Mouse (Mus musculus) v-Abl transformed pro-B cells (cell line): Measurements from ENCODE around the gene Dmac2.

Experiments
- in situ Hi-C, 2 experiments: fragments of 400-800 bp; cut with MboI; formaldehyde crosslinking; loops; one replicate each; pipeline ENCODE4 v1.15.1; 2025; ENCODE audit not compliant: unreplicated experiment in 2 of 2

Gene Dmac2

GRCm38 (mm10) chr7:25644631-25645030 lies 25.4 kb downstream of the Dmac2 start:
- in situ Hi-C loops = loop anchor here in 1 of 2 experiments (25.0 kb wide), 2 partner anchors 1082 to 1818 kb away; partner anchors contain the start of gene Sertad3

- in situ Hi-C loops = loop anchor here in 1 of 2 experiments (25.0 kb wide), 2 partner anchors 1083 to 1817 kb away; partner anchors contain the start of gene Sertad3
These were observed 25.9 kb downstream of the Dmac2 start for GRCm38 (mm10) chr7:25645074-25645473.

- in situ Hi-C loops = loop anchor here in 1 of 2 experiments (25.0 kb wide), 2 partner anchors 1085 to 1815 kb away; partner anchors contain the start of gene Sertad3
These were observed 28.4 kb downstream of the Dmac2 start for GRCm38 (mm10) chr7:25647574-25648123.

GRCm38 (mm10) chr7:25649839-25650238 lies 30.6 kb downstream of the Dmac2 start:
- in situ Hi-C loops = loop anchor here (5.0 to 25.0 kb wide), 5 partner anchors 37 to 1812 kb away; partner anchors contain the start of genes Tgfb1 (in 2 of the 2) and Sertad3 (in 1 of the 2)

- in situ Hi-C loops = loop anchor here (5.0 to 10.0 kb wide), 3 partner anchors 36 to 226 kb away; partner anchors contain the start of gene Tgfb1 (in 2 of the 2)
These were observed 32.1 kb downstream of the Dmac2 start for GRCm38 (mm10) chr7:25651281-25651680.

GRCm38 (mm10) chr7:25652244-25652759 lies 33.1 kb downstream of the Dmac2 start:
- in situ Hi-C loops = loop anchor here (5.0 to 10.0 kb wide), 3 partner anchors 35 to 228 kb away; partner anchors contain the start of gene Tgfb1 (in 2 of the 2)

GRCm38 (mm10) chr7:25655601-25656428 lies 36.6 kb downstream of the Dmac2 start:
- in situ Hi-C loops = loop anchor here (5.0 to 10.0 kb wide), 3 partner anchors 34 to 231 kb away; no protein-coding TSS in a partner anchor

- in situ Hi-C loops = loop anchor here (5.0 to 10.0 kb wide), 3 partner anchors 35 to 233 kb away; no protein-coding TSS in a partner anchor
These were observed 38.6 kb downstream of the Dmac2 start for GRCm38 (mm10) chr7:25657785-25658184.

- in situ Hi-C loops = loop anchor here (5.0 to 10.0 kb wide), 3 partner anchors 37 to 234 kb away; no protein-coding TSS in a partner anchor
These were observed 39.7 kb downstream of the Dmac2 start, which contains the start of the genes Bckdha and Exosc5 for GRCm38 (mm10) chr7:25658657-25659472. TSS of gene Bckdha (minus strand) at chr7:25658981. TSS of gene Exosc5 (plus strand) at chr7:25659164.

- in situ Hi-C loops = no loop called here
These were observed 47.2 kb downstream of the Dmac2 start for GRCm38 (mm10) chr7:25666381-25666780.

- in situ Hi-C loops = no loop called here
These were observed 49.9 kb downstream of the Dmac2 start for GRCm38 (mm10) chr7:25669158-25669557.

GRCm38 (mm10) chr7:25669631-25670030 lies 50.4 kb downstream of the Dmac2 start:
- in situ Hi-C loops = no loop called here

GRCm38 (mm10) chr7:25670096-25670495 lies 50.9 kb downstream of the Dmac2 start:
- in situ Hi-C loops = no loop called here

- in situ Hi-C loops = no loop called here
These were observed 52.5 kb downstream of the Dmac2 start for GRCm38 (mm10) chr7:25671686-25672085.

GRCm38 (mm10) chr7:25672442-25672841 lies 53.2 kb downstream of the Dmac2 start:
- in situ Hi-C loops = no loop called here

GRCm38 (mm10) chr7:25674297-25674696 lies 55.1 kb downstream of the Dmac2 start:
- in situ Hi-C loops = no loop called here

GRCm38 (mm10) chr7:25674719-25675300 lies 55.6 kb downstream of the Dmac2 start, which contains the start of gene Tmem91:
TSS of gene Tmem91 (minus strand) at chr7:25675166.
- in situ Hi-C loops = no loop called here
